Mouse (Mus musculus): ENCODE measurements at regions not wholly inside any gene's neighbourhood (a gene's known extent, or its start where the extent isn't known, plus 50 kb on each side); places are given as distances from the start of the nearest gene placed in this dataset.

DNA sequence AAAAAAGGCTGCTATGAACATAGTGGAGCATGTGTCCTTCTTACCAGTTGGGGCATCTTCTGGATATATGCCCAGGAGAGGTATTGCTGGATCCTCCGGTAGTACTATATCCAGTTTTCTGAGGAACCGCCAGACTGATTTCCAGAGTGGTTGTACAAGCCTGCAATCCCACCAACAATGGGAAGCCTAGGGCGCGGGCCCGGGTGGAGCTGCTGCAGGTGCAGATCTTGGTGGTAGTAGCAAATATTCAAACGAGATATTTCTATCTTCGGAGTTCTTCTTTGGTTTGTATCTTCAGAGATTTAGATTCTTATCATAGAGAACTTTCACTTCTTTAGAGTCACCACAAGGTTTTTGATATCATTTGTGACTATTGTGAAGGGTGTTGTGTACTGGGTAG lies 52.7 kb upstream of the Btbd35f27 start:
- peak; percentile 4 for DNase-seq (ENCODE audit: low read depth, low spot score)
